Mouse (Mus musculus) intestine, embryonic 16.5 days (tissue): ENCODE measurements around the gene B020031M17Rik. TPM values are rescaled to one million over a fixed set of nuclear protein-coding genes. Genes with fewer than 3 reads are reported as not detected.
"Not testable (repeated sequence)": the region's sequence is repeated elsewhere in the genome, so short reads cannot be mapped to it uniquely, and the experiment has no call there.

Source experiments
- ATAC-seq: fragments of 200-750 bp; cut with Nextera tagmentation; 2 replicates; pipeline ENCODE4 v1.8.0; 2017; ENCODE audit warnings: moderate TSS enrichment, moderate library complexity
- H3K27ac ChIP-seq: fragments of 300-500 bp; sonication (generic); 2 replicates; pipeline ENCODE4 v1.5.1; 2014; ENCODE audit warnings: mild to moderate bottlenecking, low read length
- H3K27me3 ChIP-seq: fragments of 300-500 bp; sonication (generic); replicated peaks from 2 replicates; pipeline ENCODE4 v1.6.1; 2014; ENCODE audit warnings: low read length, control low read depth, mixed read lengths; ENCODE audit not compliant: control insufficient read depth, insufficient read depth
- H3K36me3 ChIP-seq: fragments of 300-500 bp; sonication (generic); 2 replicates; pipeline ENCODE4 v1.6.1; 2014; ENCODE audit warnings: low read length, control low read depth; ENCODE audit not compliant: control insufficient read depth, insufficient read depth
- H3K4me1 ChIP-seq: fragments of 300-500 bp; sonication (generic); 2 replicates; pipeline ENCODE4 v1.6.1; 2014; ENCODE audit warnings: low read length, control low read depth, mixed read lengths; ENCODE audit not compliant: control insufficient read depth, insufficient read depth
- H3K4me2 ChIP-seq: fragments of 300-500 bp; sonication (generic); 2 replicates; pipeline ENCODE4 v1.6.1; 2014; ENCODE audit warnings: low read depth, low read length, control low read depth
- H3K4me3 ChIP-seq: fragments of 300-500 bp; sonication (generic); 2 replicates; pipeline ENCODE4 v1.5.1; 2014; ENCODE audit warnings: mild to moderate bottlenecking, low read length
- H3K9ac ChIP-seq: fragments of 300-500 bp; sonication (generic); 2 replicates; pipeline ENCODE4 v1.6.1; 2014; ENCODE audit warnings: low read depth, low read length
- H3K9me3 ChIP-seq: fragments of 300-500 bp; sonication (generic); 2 replicates; pipeline ENCODE4 v1.6.1; 2016; ENCODE audit warnings: low read length, control low read depth; ENCODE audit not compliant: control insufficient read depth
- WGBS: fragments of 180-500 bp; shearing (Covaris S2); extraction: QIAGEN DNeasy Blood & Tissue Kit; methylation state at CpG from one replicate; pipeline ENCODE4 v1.1.7; 2014; 5-methylcytosine and 5-hydroxymethylcytosine counted together
- polyA plus RNA-seq: library from polyadenylated mRNA; unstranded; fragments of >200 nt; fragmentation: Nextera tagmentation; extraction: Ambion mirVana; gene quantifications from 2 replicates; pipeline ENCODE4 v1.2.1, GENCODE M21; 2015

The B020031M17Rik gene
- polyA plus RNA-seq, 1 experiment from 2014 or later = not detected

- H3K4me2 ChIP-seq, H3K9ac ChIP-seq, H3K27ac ChIP-seq, H3K4me3 ChIP-seq, H3K4me1 ChIP-seq, ATAC-seq, H3K36me3 ChIP-seq, H3K27me3 ChIP-seq, H3K9me3 ChIP-seq: not testable (repeated sequence)
- WGBS = no CpG with 5 or more reads among the region's 5 CpGs
Measured at GRCm38 (mm10) chr13:119962856-119963255, 12.2 kb upstream of the B020031M17Rik start.

GRCm38 (mm10) chr13:119955567-119955966, 5.0 kb upstream of the B020031M17Rik start:
- not testable (repeated sequence) for H3K4me2 ChIP-seq, H3K27ac ChIP-seq, H3K4me3 ChIP-seq, H3K9me3 ChIP-seq, H3K4me1 ChIP-seq, H3K36me3 ChIP-seq, ATAC-seq, H3K9ac ChIP-seq, H3K27me3 ChIP-seq
- no CpG with 5 or more reads among the region's 5 CpGs for WGBS

GRCm38 (mm10) chr13:119955089-119955488, 4.5 kb upstream of the B020031M17Rik start:
- H3K27me3 ChIP-seq, ATAC-seq, H3K4me1 ChIP-seq, H3K27ac ChIP-seq, H3K4me3 ChIP-seq, H3K36me3 ChIP-seq, H3K9me3 ChIP-seq, H3K9ac ChIP-seq, H3K4me2 ChIP-seq: not testable (repeated sequence)
- WGBS = 81% methylated on average over 2 of the region's 2 CpGs

GRCm38 (mm10) chr13:119929172-119929571, 21.4 kb downstream of the B020031M17Rik start, which contains the start of gene Gm21761:
TSS of gene Gm21761 (minus strand) at chr13:119929272.
- not testable (repeated sequence) for H3K4me1 ChIP-seq, H3K4me3 ChIP-seq, H3K27ac ChIP-seq, H3K4me2 ChIP-seq, H3K9ac ChIP-seq, H3K27me3 ChIP-seq, H3K36me3 ChIP-seq, H3K9me3 ChIP-seq, ATAC-seq
- no CpG with 5 or more reads among the region's 5 CpGs for WGBS

- H3K4me1 ChIP-seq, ATAC-seq, H3K4me3 ChIP-seq, H3K36me3 ChIP-seq, H3K9me3 ChIP-seq, H3K9ac ChIP-seq, H3K27ac ChIP-seq, H3K27me3 ChIP-seq, H3K4me2 ChIP-seq: not testable (repeated sequence)
- 75% methylated on average over 2 of the region's 3 CpGs for WGBS
Measured at GRCm38 (mm10) chr13:119924597-119925340, 25.8 kb downstream of the B020031M17Rik start.

- H3K9me3 ChIP-seq, H3K36me3 ChIP-seq, H3K4me3 ChIP-seq, ATAC-seq, H3K4me2 ChIP-seq, H3K27ac ChIP-seq, H3K27me3 ChIP-seq, H3K9ac ChIP-seq, H3K4me1 ChIP-seq: not testable (repeated sequence)
- 72% methylated on average over 4 of the region's 5 CpGs for WGBS
Measured at GRCm38 (mm10) chr13:119916966-119917722, 33.5 kb downstream of the B020031M17Rik start.

- WGBS = 62% methylated on average over 2 of the region's 2 CpGs
- H3K4me1 ChIP-seq, ATAC-seq: not testable (repeated sequence)
Measured at GRCm38 (mm10) chr13:119916449-119916848, 34.2 kb downstream of the B020031M17Rik start.

More at GRCm38 (mm10) chr13:119916449-119916848, 34.2 kb downstream of the B020031M17Rik start:
- not testable (repeated sequence) for H3K4me2 ChIP-seq, H3K4me3 ChIP-seq, H3K36me3 ChIP-seq, H3K9me3 ChIP-seq, H3K27ac ChIP-seq, H3K9ac ChIP-seq, H3K27me3 ChIP-seq

Other genes starting within 250 kb of the B020031M17Rik start
- gene Nim1k, start 194.9 kb downstream of the B020031M17Rik start, polyA plus RNA-seq = 0.39 and 0.48 TPM in 2 replicates
- 18.0 and 21.4 TPM in 2 replicates for gene Zfp131, start 159.9 kb downstream of the B020031M17Rik start, polyA plus RNA-seq
- gene AF067063, start 120.6 kb downstream of the B020031M17Rik start, polyA plus RNA-seq = not detected in 2 replicates
- gene D13Ertd608e, start 114.8 kb downstream of the B020031M17Rik start, polyA plus RNA-seq = not detected in 2 replicates
- gene Tcstv1, start 56.0 kb downstream of the B020031M17Rik start, polyA plus RNA-seq = not detected in 2 replicates
- gene Gm21761, start 21.5 kb downstream of the B020031M17Rik start, polyA plus RNA-seq = not detected in 2 replicates
- gene Gm36079, start 76.2 kb upstream of the B020031M17Rik start, polyA plus RNA-seq = not detected in 2 replicates
- not detected in 2 replicates for gene Gm21188, start 101.4 kb upstream of the B020031M17Rik start, polyA plus RNA-seq
- gene Gm20767, start 189.4 kb upstream of the B020031M17Rik start, polyA plus RNA-seq = not detected in 2 replicates
- gene Gm21818, start 221.6 kb upstream of the B020031M17Rik start, polyA plus RNA-seq = not detected in 2 replicates